Mouse (Mus musculus) c-Kit-positive CD71-positive TER-119-positive erythroid progenitor cells, embryonic 14.5 days (primary cell): ENCODE data around the gene Chrd.
A peak's percentile ranks its signal among the peaks of the same experiment; 100 is the strongest.

Experiments used
- DNase-seq: peaks from one replicate; pipeline ENCODE4 v3.0.0-alpha.2; 2013; ENCODE audit warnings: low spot score

Gene Chrd

DNA sequence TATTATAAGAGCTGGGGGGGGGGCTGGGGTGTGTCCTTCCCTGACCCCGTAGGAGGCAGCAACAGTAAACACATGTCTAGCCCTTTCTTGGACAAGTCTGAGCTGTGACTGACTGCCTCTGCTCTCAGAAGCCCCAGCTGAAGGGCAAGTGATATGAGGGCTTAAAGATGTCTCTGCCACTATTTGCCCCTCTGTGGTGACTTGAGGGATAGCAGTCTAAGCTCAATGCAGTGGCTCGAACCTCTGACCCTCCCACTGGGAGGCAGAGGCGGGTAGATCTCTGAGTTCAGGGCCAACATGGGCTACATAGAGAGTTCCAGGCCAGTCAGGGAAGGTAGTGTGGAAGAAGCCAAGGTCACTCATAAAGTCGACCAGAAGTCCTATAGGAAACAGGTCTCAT is 22.1 kb upstream of the Chrd start:
- no peak for DNase-seq

DNA sequence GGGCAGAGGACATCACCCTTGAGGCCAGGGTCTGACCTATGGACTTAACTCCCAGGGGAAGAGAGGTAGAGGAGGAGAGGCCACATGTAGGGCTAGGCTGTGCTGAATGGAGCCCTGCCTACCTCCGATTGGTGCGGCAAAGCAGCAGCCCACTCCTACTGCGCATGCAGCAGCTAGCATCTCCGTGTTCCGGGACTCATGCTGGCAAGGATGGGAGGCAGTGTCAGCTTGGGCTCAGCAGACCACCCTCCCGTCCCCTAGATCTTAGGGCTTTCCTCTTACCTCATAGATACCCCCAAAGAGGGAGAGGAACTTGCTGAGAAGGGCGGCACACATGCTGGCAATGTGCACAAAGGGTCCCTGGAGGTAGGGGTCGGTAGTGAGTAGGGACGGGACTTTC is 20.7 kb upstream of the Chrd start:
- DNase-seq: no peak

- DNase-seq: peak; percentile 68
These were observed 20.0 kb upstream of the Chrd start for GRCm38 (mm10) chr16:20712889-20713288.

- no peak for DNase-seq
These were observed 18.4 kb upstream of the Chrd start for GRCm38 (mm10) chr16:20714307-20715080.

DNA sequence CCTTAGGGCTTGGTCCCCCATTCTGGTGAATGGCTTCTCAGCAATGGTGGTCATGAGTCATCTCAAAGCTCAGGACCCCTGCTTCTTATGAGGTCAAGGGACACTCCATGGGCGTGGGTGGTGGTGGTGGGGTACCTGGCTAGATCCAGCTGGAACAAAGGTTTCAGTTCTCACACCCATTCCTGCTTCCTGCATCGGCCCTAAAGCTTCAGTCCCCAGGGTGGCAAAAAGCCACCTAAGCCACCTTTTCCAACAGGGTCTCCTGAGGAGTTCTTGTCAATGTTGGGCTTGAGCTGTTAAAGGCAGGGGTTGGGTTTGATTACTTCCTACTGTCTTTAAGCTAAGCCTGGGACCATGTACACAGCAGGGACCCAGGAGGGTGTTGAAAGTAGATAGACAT is 17.8 kb upstream of the Chrd start:
- DNase-seq: no peak

DNA sequence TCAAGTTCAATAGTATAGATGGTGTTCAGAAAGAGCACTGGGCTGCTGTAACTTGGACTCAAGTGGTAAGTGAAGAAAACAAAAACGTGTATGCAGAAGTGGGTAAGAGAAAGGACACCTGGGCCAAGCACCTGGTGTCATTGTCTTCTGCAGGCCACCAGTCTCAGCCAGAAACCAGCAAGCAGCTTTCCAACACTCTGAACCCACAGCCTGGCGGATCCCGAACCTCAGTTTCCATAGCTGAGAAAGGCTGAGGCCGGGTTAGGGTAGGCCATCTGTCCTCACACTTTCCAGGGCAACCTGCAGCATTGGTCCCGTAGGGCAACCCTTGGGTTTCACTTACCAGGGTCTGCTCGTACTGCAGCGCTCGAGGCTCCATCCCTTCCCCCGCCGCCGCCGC is 17.4 kb upstream of the Chrd start:
- DNase-seq: no peak

GRCm38 (mm10) chr16:20715976-20716840 is 16.7 kb upstream of the Chrd start:
- peak; percentile 64 for DNase-seq

- no peak for DNase-seq
These were observed 16.1 kb upstream of the Chrd start for GRCm38 (mm10) chr16:20716841-20717180.

GRCm38 (mm10) chr16:20717181-20717977 is 15.5 kb upstream of the Chrd start, which contains the start of the genes Polr2h and Clcn2:
Gene Polr2h (plus strand): TSS chr16:20717665.
Gene Clcn2 (minus strand): TSS chr16:20717746.
- DNase-seq: peak; percentile 96

GRCm38 (mm10) chr16:20717978-20718670 is 14.8 kb upstream of the Chrd start:
- no peak for DNase-seq

- no peak for DNase-seq
These were observed 11.1 kb upstream of the Chrd start for GRCm38 (mm10) chr16:20721808-20722207.

DNA sequence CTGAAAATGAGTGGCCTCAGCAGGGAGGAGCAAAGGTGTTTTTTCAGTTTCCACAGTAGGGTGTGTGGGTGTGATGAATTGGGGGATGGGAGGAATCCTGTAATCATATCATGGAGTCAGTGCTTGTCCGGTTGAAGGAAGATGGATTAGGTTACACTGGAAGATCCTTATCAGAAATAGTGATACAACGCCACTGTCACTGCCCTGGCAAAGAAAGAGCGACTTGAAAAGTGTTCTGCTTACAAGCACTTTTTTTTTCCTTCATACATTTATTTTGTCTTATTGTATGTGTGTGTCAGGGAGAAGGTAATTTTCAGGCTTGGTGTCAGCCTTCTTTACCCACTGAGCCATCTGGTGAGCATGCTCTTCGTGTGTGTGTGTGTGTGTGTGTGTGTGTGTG is 10.2 kb upstream of the Chrd start:
- no peak for DNase-seq

DNA sequence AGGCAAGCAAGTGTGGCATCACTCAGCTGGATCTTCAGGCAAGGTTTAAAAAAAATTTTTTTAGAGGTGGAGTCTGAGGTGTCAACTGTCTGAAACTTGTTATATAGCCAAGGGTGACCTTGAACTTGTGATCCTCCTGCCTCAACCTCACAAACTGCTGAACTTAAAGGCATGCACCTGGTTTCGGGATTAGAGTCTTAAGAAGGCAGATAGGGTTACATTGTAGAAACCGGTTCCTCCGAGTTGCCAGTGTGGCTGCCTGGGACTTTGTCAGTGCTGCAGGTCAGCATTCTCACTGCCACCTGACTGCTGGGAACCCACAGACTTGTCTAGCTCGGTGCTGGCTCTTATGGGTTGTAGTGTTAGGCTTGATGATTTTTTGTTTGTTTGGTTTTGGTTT is 9.7 kb upstream of the Chrd start:
- DNase-seq: no peak

- no peak for DNase-seq
These were observed 8.6 kb upstream of the Chrd start for GRCm38 (mm10) chr16:20724338-20724748.

GRCm38 (mm10) chr16:20725321-20725720 is 7.6 kb upstream of the Chrd start:
- no peak for DNase-seq

DNA sequence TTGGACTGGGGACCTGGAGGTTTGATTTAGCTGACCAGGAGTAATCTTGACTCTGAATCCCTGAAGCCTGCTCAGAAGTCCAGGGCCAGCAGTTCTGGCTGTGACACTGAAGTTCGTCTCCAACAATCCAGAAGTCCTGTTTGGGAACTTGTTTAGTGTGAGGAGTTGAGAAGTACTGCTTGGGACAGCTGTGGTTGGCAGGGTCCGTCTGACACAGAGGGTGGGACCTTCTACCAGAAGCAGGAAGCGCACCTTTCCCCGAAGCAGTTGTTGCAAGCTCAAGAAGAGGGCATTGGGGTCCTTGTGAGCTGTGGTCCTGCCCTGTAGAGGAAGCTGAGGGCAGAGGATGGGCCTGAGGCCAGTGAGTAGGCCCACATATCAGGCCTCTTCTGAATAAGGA is 7.2 kb upstream of the Chrd start:
- no peak for DNase-seq

DNA sequence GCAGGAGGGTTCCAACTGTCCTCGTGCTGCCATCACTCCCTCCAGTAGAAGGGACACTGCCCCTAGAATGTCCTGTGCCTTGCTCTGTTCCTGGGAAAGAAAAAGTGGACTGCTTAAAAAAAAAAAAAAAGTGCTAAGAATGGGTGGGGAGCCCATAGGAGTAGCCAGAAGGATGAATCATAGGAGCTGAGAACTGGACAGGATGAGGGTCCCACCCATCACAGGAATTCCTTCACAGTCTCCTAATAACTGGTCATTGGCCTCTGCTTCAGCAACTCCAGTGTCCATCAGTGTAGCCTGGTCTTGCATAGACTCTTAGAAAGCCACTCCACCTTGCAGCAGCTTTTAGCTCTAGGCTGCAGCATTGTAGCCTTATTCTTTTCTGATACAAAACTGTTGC is 6.5 kb upstream of the Chrd start:
- no peak for DNase-seq

- no peak for DNase-seq
These were observed 2.6 kb upstream of the Chrd start for GRCm38 (mm10) chr16:20730293-20730711.

DNA sequence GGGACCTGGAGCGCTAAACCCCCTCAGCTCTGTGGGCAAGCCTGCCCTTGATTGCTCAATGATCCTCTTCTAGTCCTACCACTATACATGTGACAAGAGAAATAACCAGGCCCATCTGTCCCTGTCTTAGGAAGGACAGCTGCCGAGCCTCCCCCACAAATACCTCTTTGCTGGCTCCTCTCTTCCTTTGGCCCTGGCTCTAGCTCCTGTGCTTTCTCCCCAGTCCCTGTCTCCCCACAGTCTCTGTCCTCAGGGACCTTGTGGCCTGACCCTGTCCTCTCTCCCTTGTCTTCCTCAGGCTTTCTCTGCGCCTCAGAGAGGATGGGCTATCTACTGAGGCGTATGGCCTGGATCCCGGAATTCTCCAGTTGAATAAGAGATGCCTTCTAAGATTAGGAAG is 1.2 kb upstream of the Chrd start:
- DNase-seq: no peak

- no peak for DNase-seq
These were observed 539 bp upstream of the Chrd start for GRCm38 (mm10) chr16:20732251-20732924.
